Mouse (Mus musculus): ENCODE results near the gene Cyp2a4.
"Not testable (repeated sequence)": the region's sequence is repeated elsewhere in the genome, so short reads cannot be mapped to it uniquely, and the experiment has no call there.

GRCm38 (mm10) chr7:26311786-26312185 lies 4.8 kb downstream of the Cyp2a4 start:
- not testable (repeated sequence) for TF ChIP-seq CTCF (IDR thresholded peaks at IDR 0.05; ENCODE audit: control insufficient read depth, insufficient read depth, low read length); POLR2A (IDR thresholded peaks at IDR 0.05; ENCODE audit: borderline replicate concordance, control insufficient read depth, low read depth, low read length)
